Mouse (Mus musculus) G1E (cell line): ENCODE measurements at regions not wholly inside any gene's neighbourhood (a gene's known extent, or its start where the extent isn't known, plus 50 kb on each side); places are given as distances from the start of the nearest gene placed in this dataset.

Experiments used
- CTCF ChIP-seq: IDR thresholded peaks from 2 replicates; pipeline ENCODE4 v1.5.1; 2012; ENCODE audit warnings: low read depth, low read length, inconsistent platforms, mixed read lengths
- GATA1 ChIP-seq: IDR thresholded peaks from 2 replicates; pipeline ENCODE4 v1.6.1; 2012; ENCODE audit warnings: borderline replicate concordance, low read length, inconsistent platforms, mixed read lengths
- GATA2 ChIP-seq: IDR thresholded peaks from 2 replicates; pipeline ENCODE4 v1.6.1; 2012; ENCODE audit warnings: low read depth, low read length, inconsistent platforms, borderline replicate concordance
- POLR2AphosphoS5 ChIP-seq: IDR thresholded peaks from 2 replicates; pipeline ENCODE4 v1.6.1; 2012; ENCODE audit warnings: low read depth, low read length, inconsistent platforms; ENCODE audit not compliant: insufficient replicate concordance
- TAL1 ChIP-seq: conservative IDR thresholded peaks from 2 replicates; pipeline ENCODE4 v1.6.1; 2012; ENCODE audit warnings: low read depth, low read length, inconsistent platforms, mixed read lengths

GRCm38 (mm10) chr2:146681979-146682378 is 169.8 kb upstream of the Ralgapa2 start:
- no peak for TF ChIP-seq CTCF
- no peak for TF ChIP-seq TAL1
- no peak for TF ChIP-seq GATA1
- no peak for TF ChIP-seq POLR2AphosphoS5
- TF ChIP-seq GATA2, result no peak
